Mouse (Mus musculus): Measurements from ENCODE around the gene Mfsd2a.

DNA sequence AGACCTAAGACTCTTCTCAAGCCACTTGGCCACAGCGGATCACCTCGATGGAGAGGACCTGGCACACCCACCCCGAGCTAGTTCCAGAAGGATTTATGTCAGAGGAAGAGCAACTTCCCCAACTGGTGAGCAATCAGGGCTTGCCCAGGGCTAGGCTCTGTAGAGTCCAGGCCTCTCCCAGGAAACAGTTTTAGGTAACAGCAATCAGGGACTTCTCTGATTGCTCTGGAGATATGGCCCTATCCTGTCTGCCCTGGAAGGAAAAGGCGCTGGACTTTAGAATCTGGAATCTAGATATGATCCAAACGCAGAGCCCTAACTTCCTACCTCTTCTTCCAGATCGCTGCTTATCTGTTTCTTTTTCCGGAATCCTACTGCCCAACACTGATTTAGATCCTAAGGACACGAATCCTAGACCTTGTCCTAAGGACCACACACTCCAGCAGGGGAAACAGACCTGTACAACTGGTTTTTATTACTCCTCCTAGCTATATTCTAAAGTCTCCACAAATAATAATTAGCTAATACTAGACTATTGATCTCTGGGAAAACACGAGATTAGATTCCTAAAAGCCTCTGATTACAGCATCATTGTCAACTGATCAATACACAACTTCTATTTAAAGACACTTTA is 25.4 kb downstream of the Mfsd2a start:
- no peak for TF ChIP-seq CTCF (IDR thresholded peaks at IDR 0.05; ENCODE audit: low read depth, low read length)
- TF ChIP-seq POLR2A (IDR thresholded peaks at IDR 0.05; ENCODE audit: extremely low read depth, insufficient read depth, low read length): no peak
